Mouse (Mus musculus): ENCODE data around the gene Ghrh. TPM values are rescaled to one million over a fixed set of nuclear protein-coding genes. Genes with fewer than 3 reads are reported as not detected.
A peak's percentile ranks its signal among the peaks of the same experiment; 100 is the strongest.
"Not testable (repeated sequence)": the region's sequence is repeated elsewhere in the genome, so short reads cannot be mapped to it uniquely, and the experiment has no call there.

Gene Ghrh
- 1.4 and 3.6 TPM in 2 replicates for polyA plus RNA-seq (2012; rRNA removed)

GRCm38 (mm10) chr2:157347361-157348159, at the start of gene Ghrh:
TSS of gene Ghrh (minus strand) at chr2:157347506.
- peak; percentile 35 to 62 for DNase-seq (ENCODE audit: extremely low spot score in 1 of 2, low spot score in 1 of 2)

- no peak for DNase-seq (ENCODE audit: extremely low spot score in 1 of 2, low spot score in 1 of 2)
These were observed 48.7 kb upstream of the Ghrh start for GRCm38 (mm10) chr2:157395960-157396359.

GRCm38 (mm10) chr2:157395371-157395770, 48.1 kb upstream of the Ghrh start:
- no peak for DNase-seq (ENCODE audit: extremely low spot score in 1 of 2, low spot score in 1 of 2)

GRCm38 (mm10) chr2:157394868-157395267, 47.6 kb upstream of the Ghrh start:
- no peak for DNase-seq (ENCODE audit: extremely low spot score in 1 of 2, low spot score in 1 of 2)

GRCm38 (mm10) chr2:157393549-157393948, 46.2 kb upstream of the Ghrh start:
- no peak for DNase-seq (ENCODE audit: extremely low spot score in 1 of 2, low spot score in 1 of 2)

- no peak for DNase-seq (ENCODE audit: extremely low spot score in 1 of 2, low spot score in 1 of 2)
These were observed 45.0 kb upstream of the Ghrh start for GRCm38 (mm10) chr2:157392331-157392730.

- no peak for DNase-seq (ENCODE audit: extremely low spot score in 1 of 2, low spot score in 1 of 2)
These were observed 42.2 kb upstream of the Ghrh start for GRCm38 (mm10) chr2:157389591-157389921.

GRCm38 (mm10) chr2:157388901-157389590, 41.7 kb upstream of the Ghrh start:
- not testable (repeated sequence) for DNase-seq (ENCODE audit: extremely low spot score in 1 of 2, low spot score in 1 of 2)

GRCm38 (mm10) chr2:157384836-157385235, 37.5 kb upstream of the Ghrh start:
- no peak for DNase-seq (ENCODE audit: extremely low spot score in 1 of 2, low spot score in 1 of 2)

GRCm38 (mm10) chr2:157376995-157377394, 29.7 kb upstream of the Ghrh start:
- DNase-seq (ENCODE audit: extremely low spot score in 1 of 2, low spot score in 1 of 2) = no peak

GRCm38 (mm10) chr2:157375794-157376757, 28.8 kb upstream of the Ghrh start:
- no peak for DNase-seq (ENCODE audit: extremely low spot score in 1 of 2, low spot score in 1 of 2)

GRCm38 (mm10) chr2:157375051-157375450, 27.7 kb upstream of the Ghrh start:
- DNase-seq (ENCODE audit: extremely low spot score in 1 of 2, low spot score in 1 of 2) = no peak

- DNase-seq (ENCODE audit: extremely low spot score in 1 of 2, low spot score in 1 of 2) = no peak
These were observed 26.4 kb upstream of the Ghrh start for GRCm38 (mm10) chr2:157373681-157374080.

GRCm38 (mm10) chr2:157371696-157372095, 24.4 kb upstream of the Ghrh start:
- no peak for DNase-seq (ENCODE audit: extremely low spot score in 1 of 2, low spot score in 1 of 2)

- no peak for DNase-seq (ENCODE audit: extremely low spot score in 1 of 2, low spot score in 1 of 2)
These were observed 20.7 kb upstream of the Ghrh start for GRCm38 (mm10) chr2:157367991-157368390.

GRCm38 (mm10) chr2:157367184-157367893, 20.0 kb upstream of the Ghrh start, which contains the start of gene Manbal:
TSS of gene Manbal (plus strand) at chr2:157367594.
- peak; percentile 82 to 98 for DNase-seq (ENCODE audit: extremely low spot score in 1 of 2, low spot score in 1 of 2)

GRCm38 (mm10) chr2:157366762-157367161, 19.5 kb upstream of the Ghrh start:
- DNase-seq (ENCODE audit: extremely low spot score in 1 of 2, low spot score in 1 of 2) = no peak

- DNase-seq (ENCODE audit: extremely low spot score in 1 of 2, low spot score in 1 of 2) = no peak
These were observed 15.7 kb upstream of the Ghrh start for GRCm38 (mm10) chr2:157363031-157363430.

GRCm38 (mm10) chr2:157360028-157360427, 12.7 kb upstream of the Ghrh start:
- DNase-seq (ENCODE audit: extremely low spot score in 1 of 2, low spot score in 1 of 2) = no peak

GRCm38 (mm10) chr2:157354106-157354505, 6.8 kb upstream of the Ghrh start:
- DNase-seq (ENCODE audit: extremely low spot score in 1 of 2, low spot score in 1 of 2) = no peak

All from frontal cortex, adult 2 months (tissue).